10 mouse cellular contexts compared by ENCODE assay signal in the genomic region with DNA sequence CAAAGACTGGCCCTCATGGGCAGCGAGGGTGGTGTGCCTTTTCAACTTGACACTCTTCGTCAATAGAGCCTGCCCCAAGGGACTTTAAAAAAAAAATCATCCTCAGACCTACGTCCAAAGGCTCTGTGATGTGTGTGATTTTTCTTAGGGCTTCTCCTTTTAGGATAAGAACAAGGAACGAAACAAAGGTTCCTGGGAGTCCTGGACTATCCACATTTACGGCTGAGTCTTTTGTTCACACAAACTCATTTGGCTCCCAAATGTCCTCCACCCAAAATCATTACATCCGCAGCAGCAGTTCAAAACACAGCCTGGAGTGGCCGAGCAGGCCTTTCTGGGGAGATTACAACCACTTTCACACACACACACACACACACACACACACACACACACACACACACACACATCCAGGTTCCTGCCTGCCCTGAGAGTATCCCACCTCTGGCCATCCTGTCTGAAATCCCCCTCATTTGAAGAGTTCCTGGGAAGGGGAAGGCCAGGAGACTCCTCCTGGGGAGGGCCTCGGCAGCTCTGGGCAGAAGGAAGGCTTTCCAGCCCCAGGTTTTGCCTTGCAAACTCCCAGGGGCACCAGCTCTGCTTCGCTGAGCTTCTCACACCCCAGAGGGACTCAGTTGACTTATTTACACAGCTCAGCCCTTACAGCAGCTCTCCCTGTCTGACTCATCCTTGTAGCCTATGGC. TPM values are rescaled to one million over a fixed set of nuclear protein-coding genes. Genes with fewer than 3 reads are reported as not detected.
DNase-seq lines count a peak whose midpoint lies in the region; ATAC-seq and TF ChIP-seq lines count a peak whose summit lies in the region.
"Had no signal": no experiment of that assay in that cellular context is flagged by ENCODE, and none has a peak within 500 bp of the region (broad histone marks: within the 10 kb centered on the region; RNA-seq: fewer than 3 reads in every experiment).

No protein-coding gene starts in this region.

- no peaks in the 10 kb centered on the region for H3K27me3 ChIP-seq in kidney, adult 2 months (replicated peaks; ENCODE audit: control insufficient read depth, insufficient read depth, low read length)
- H3K27me3 ChIP-seq in CH12.LX (replicated peaks): no peaks in the 10 kb centered on the region
- no peaks in the 10 kb centered on the region for H3K27me3 ChIP-seq in forebrain, embryonic 16.5 days (replicated peaks; ENCODE audit: control insufficient read depth, insufficient read depth, low read length)

- no peak for TF ChIP-seq CTCF in kidney, adult 2 months (conservative IDR thresholded peaks at IDR 0.05; ENCODE audit: insufficient read depth, insufficient read length, low read depth, low read length)
- TF ChIP-seq CTCF in CH12.LX (conservative IDR thresholded peaks at IDR 0.05 in 1 of 2, IDR thresholded peaks at IDR 0.05 in 1 of 2; ENCODE audit: low read depth in 2 of 2, low read length in 2 of 2): no peak

- H3K79me2 ChIP-seq in CH12.LX (replicated peaks; ENCODE audit: control insufficient read depth, extremely low read depth, insufficient read depth, poor library complexity, severe bottlenecking): peaks cover 91% of the 10 kb centered on the region

- WGBS in kidney, adult 2 months: 58% methylated on average over 9 of the region's 9 CpGs
- 32% methylated on average over 9 of the region's 9 CpGs for WGBS in forebrain, embryonic 16.5 days

- in situ Hi-C loops in CH12.LX (cut with MboI; ENCODE audit: low pct_ligation_motif_present, low pct_unique_long_range_greater_than_20kb, low sequenced_read_pairs): no loop called here

- no peak for TF ChIP-seq POLR2A in kidney, adult 2 months (IDR thresholded peaks at IDR 0.05; ENCODE audit: low read depth, low read length)
- TF ChIP-seq POLR2A in CH12.LX (IDR thresholded peaks at IDR 0.05; ENCODE audit: low read depth, low read length): 0 out of 2 replicates have a peak, but pooled peaks have one; percentile 44

- no peak overlapping the region for H3K4me3 ChIP-seq in kidney, adult 2 months (ENCODE audit: insufficient read depth, low read depth, low read length)
- H3K4me3 ChIP-seq in CH12.LX (replicated peaks in 1 of 3; ENCODE audit: low read depth in 2 of 3, low read length in 2 of 3, poor library complexity in 1 of 3): peak overlapping the region in 2 of 3 experiments; percentile 13 to 24
- H3K4me3 ChIP-seq in forebrain, embryonic 16.5 days (replicated peaks; ENCODE audit: low read length): no peak overlapping the region
- H3K4me3 ChIP-seq: erythroblast, embryonic 14.5 days had no signal

- TF ChIP-seq EP300 in CH12.LX (IDR thresholded peaks at IDR 0.05; ENCODE audit: low read length): peak; percentile 86

- no peak; the same call in none of the 2 replicates for TF ChIP-seq RAD21 in CH12.LX (IDR thresholded peaks at IDR 0.05; ENCODE audit: low read depth, low read length)

- H3K27ac ChIP-seq in kidney, adult 2 months (ENCODE audit: insufficient read depth, low read depth, low read length): peak overlapping the region; percentile 70
- peak overlapping the region; percentile 94 for H3K27ac ChIP-seq in CH12.LX (ENCODE audit: insufficient read depth, low read depth)
- H3K27ac ChIP-seq in forebrain, embryonic 16.5 days (ENCODE audit: low read length): peak overlapping the region; percentile 76

- ATAC-seq in forebrain, embryonic 16.5 days: no peak
- no peak for ATAC-seq in megakaryocyte, adult 5-6 weeks (ENCODE audit: poor library complexity, severe bottlenecking)

- no peaks in the 10 kb centered on the region for H3K9me3 ChIP-seq in CH12.LX (replicated peaks; ENCODE audit: low read length)
- no peaks in the 10 kb centered on the region for H3K9me3 ChIP-seq in forebrain, embryonic 16.5 days (ENCODE audit: control insufficient read depth, low read length)

- 0 out of 2 replicates have a peak, but pooled peaks cover 3% of the 10 kb centered on the region for H3K4me1 ChIP-seq in kidney, adult 2 months (ENCODE audit: control insufficient read depth, insufficient read depth, low read length)
- H3K4me1 ChIP-seq in CH12.LX (ENCODE audit: control insufficient read depth in 1 of 2, insufficient read depth in 2 of 2): peaks cover 59 to 96% of the 10 kb centered on the region in 2 experiments
- H3K4me1 ChIP-seq in forebrain, embryonic 16.5 days (replicated peaks; ENCODE audit: control insufficient read depth, insufficient read depth, low read length): peaks cover 39% of the 10 kb centered on the region

- peak overlapping the region; percentile 63 for H3K9ac ChIP-seq in CH12.LX (ENCODE audit: insufficient read depth, low read depth)
- peak overlapping the region; percentile 33; the same call in 1 of the 2 replicates for H3K9ac ChIP-seq in forebrain, embryonic 16.5 days (replicated peaks; ENCODE audit: low read depth, low read length)

- no peaks in the 10 kb centered on the region for H3K36me3 ChIP-seq in kidney, adult 2 months (ENCODE audit: control insufficient read depth, insufficient read depth, low read length)
- H3K36me3 ChIP-seq in CH12.LX (replicated peaks in 1 of 2; ENCODE audit: control insufficient read depth in 1 of 2, insufficient read depth in 1 of 2, low read length in 1 of 2): peaks cover 37 to 85% of the 10 kb centered on the region in 2 experiments
- H3K36me3 ChIP-seq in forebrain, embryonic 16.5 days (ENCODE audit: control insufficient read depth, insufficient read depth): no peaks in the 10 kb centered on the region

- DNase-seq in kidney, adult 2 months: peak; percentile 23
- no peak for DNase-seq in kidney, adult 11 months
- peak; percentile 88 for DNase-seq in CH12.LX (ENCODE audit: extremely low read depth)
- DNase-seq in kidney, postnatal 10 days: peak; percentile 44
- no peak for DNase-seq in embryo, embryonic 9.5 days (ENCODE audit: extremely low spot score)
- no peak for DNase-seq in layer of hippocampus, adult 9-10 months (ENCODE audit: low spot score)
- DNase-seq: thymus, postnatal 36 days had no signal

- peak overlapping the region; percentile 95 for H3K4me2 ChIP-seq in CH12.LX (ENCODE audit: insufficient read depth, low read depth, poor library complexity, severe bottlenecking)
- no peak overlapping the region for H3K4me2 ChIP-seq in forebrain, embryonic 16.5 days (ENCODE audit: low read length)

- dilution Hi-C loops in CH12.LX (cut with MboI; ENCODE audit: extremely low pct_ligation_motif_present, extremely low pct_unique_long_range_greater_than_20kb, low sequenced_read_pairs): no loop called here

TF ChIP-seq in CH12.LX, 34 proteins besides CTCF, POLR2A, EP300 and RAD21 (continues in another document):
- peak; percentile 82 for TF ChIP-seq CHD1 (IDR thresholded peaks at IDR 0.05; ENCODE audit: low read depth, low read length)
- TF ChIP-seq HCFC1 (IDR thresholded peaks at IDR 0.05; ENCODE audit: low read depth, low read length): peak; percentile 37; the same call in 1 of the 2 replicates
- no peak for TF ChIP-seq E2F4 (IDR thresholded peaks at IDR 0.05; ENCODE audit: insufficient replicate concordance, low read depth, low read length)
- peak; percentile 26; the same call in 1 of the 2 replicates for TF ChIP-seq MYC (IDR thresholded peaks at IDR 0.05; ENCODE audit: low read depth, low read length)
- TF ChIP-seq TBP (conservative IDR thresholded peaks at IDR 0.05; ENCODE audit: low read depth, low read length): peak; percentile 76
- TF ChIP-seq MAFK (IDR thresholded peaks at IDR 0.05; ENCODE audit: insufficient replicate concordance, low read length): peak; percentile 77
- TF ChIP-seq UBTF (IDR thresholded peaks at IDR 0.05; ENCODE audit: low read depth, low read length): peak; percentile 62
- TF ChIP-seq MXI1 (IDR thresholded peaks at IDR 0.05; ENCODE audit: low read depth, low read length): peak; percentile 47; the same call in 1 of the 2 replicates
- peak; percentile 84 for TF ChIP-seq BHLHE40 (IDR thresholded peaks at IDR 0.05; ENCODE audit: low read depth, low read length)
- peak; percentile 89 for TF ChIP-seq ETS1 (conservative IDR thresholded peaks at IDR 0.05; ENCODE audit: low read depth, low read length)
- TF ChIP-seq MAX (IDR thresholded peaks at IDR 0.05; ENCODE audit: low read length): no peak; the same call in 1 of the 2 replicates
- no peak for TF ChIP-seq USF2 (conservative IDR thresholded peaks at IDR 0.05; ENCODE audit: low read depth, low read length)
- no peak; the same call in 1 of the 2 replicates for TF ChIP-seq SMC3 (IDR thresholded peaks at IDR 0.05; ENCODE audit: low read depth, low read length)
- TF ChIP-seq MEF2A (IDR thresholded peaks at IDR 0.05; ENCODE audit: borderline replicate concordance, low read depth, low read length): peak; percentile 95
- TF ChIP-seq JUN (IDR thresholded peaks at IDR 0.05; ENCODE audit: insufficient read depth, low read depth, low read length): peak; percentile 63; the same call in 1 of the 2 replicates
- peak; percentile 93 for TF ChIP-seq ZNF384 (IDR thresholded peaks at IDR 0.05; ENCODE audit: low read depth, low read length)
- no peak for TF ChIP-seq USF1 (IDR thresholded peaks at IDR 0.05; ENCODE audit: low read depth, low read length)
- no peak for TF ChIP-seq PAX5 (IDR thresholded peaks at IDR 0.05; ENCODE audit: low read length)
- 0 out of 2 replicates have a peak, but pooled peaks have one; percentile 2 for TF ChIP-seq ELF1 (IDR thresholded peaks at IDR 0.05; ENCODE audit: low read depth, low read length)
- no peak for TF ChIP-seq RCOR1 (conservative IDR thresholded peaks at IDR 0.05; ENCODE audit: low read depth, low read length)
- peak; percentile 89 for TF ChIP-seq JUND (conservative IDR thresholded peaks at IDR 0.05; ENCODE audit: low read depth, low read length)
- peak; percentile 83 for TF ChIP-seq SIN3A (IDR thresholded peaks at IDR 0.05; ENCODE audit: low read length)
- peak; percentile 33; the same call in 1 of the 2 replicates for TF ChIP-seq ZMIZ1 (IDR thresholded peaks at IDR 0.05; ENCODE audit: low read depth, low read length)
- TF ChIP-seq POLR2AphosphoS2 (IDR thresholded peaks at IDR 0.05; ENCODE audit: low read depth, low read length): no peak
- no peak for TF ChIP-seq ZC3H11A (IDR thresholded peaks at IDR 0.05; ENCODE audit: low read depth, low read length)
- peak; percentile 86; the same call in 1 of the 2 replicates for TF ChIP-seq MAZ (IDR thresholded peaks at IDR 0.05; ENCODE audit: low read depth, low read length)
- 0 out of 2 replicates have a peak, but pooled peaks have one; percentile 25 for TF ChIP-seq KAT2A (IDR thresholded peaks at IDR 0.05; ENCODE audit: insufficient replicate concordance, low read length)

RNA-seq across cellular contexts. Expression of a gene that starts 13.6 kb away (rescaled TPM):
- polyA plus RNA-seq in kidney, adult 2 months (2012; rRNA removed): 26.7 and 28.4 TPM in 2 replicates
- total RNA-seq in CH12.LX (2012; rRNA removed): 52.3 and 77.1 TPM in 2 replicates
- total RNA-seq in CH12.LX (2014; rRNA removed): 33.5 and 40.8 TPM in 2 replicates
- polyA plus RNA-seq in CH12.LX (2012; ENCODE audit: insufficient read length, low read depth): 49.2 and 67.2 TPM in 2 replicates
- 18.6 and 19.7 TPM in 2 replicates for polyA plus RNA-seq in forebrain, embryonic 16.5 days (2015; fragmentation: Nextera tagmentation; extraction: Ambion mirVana)
- 21.0 and 21.5 TPM in 2 replicates for total RNA-seq in megakaryocyte, adult 5-6 weeks (2015)
- total RNA-seq in megakaryocyte, adult 5-6 weeks (2017): 10.7 and 12.0 TPM in 2 replicates

Comparison
In these comparisons a context has a peak if more than half of its experiments do, and no peak if none do; other contexts are left out.
1. DNase-seq: peak in kidney, adult 2 months (single experiment), CH12.LX (single experiment) and kidney, postnatal 10 days (single experiment); none in kidney, adult 11 months (single experiment), embryo, embryonic 9.5 days (single experiment) and layer of hippocampus, adult 9-10 months (single experiment).
2. H3K4me3 ChIP-seq: peak in CH12.LX (2 of 3); none in kidney, adult 2 months (single experiment) and forebrain, embryonic 16.5 days (single experiment).
3. Peak in every context shown above with its lines, with median percentiles within 50 percentile points of each other: H3K27ac ChIP-seq.